Mouse (Mus musculus) lung, adult 2 months (tissue): ENCODE data around the gene Pmel.

ENCODE experiments used
- CTCF ChIP-seq: fragments of 200-500 bp; IDR thresholded peaks from 2 replicates; pipeline ENCODE4 v1.5.1; 2011; ENCODE audit warnings: mild to moderate bottlenecking, low read length, control low read depth; ENCODE audit not compliant: insufficient read depth
- POLR2A ChIP-seq: fragments of 200-500 bp; IDR thresholded peaks from 2 replicates; pipeline ENCODE4 v1.6.1; 2011; ENCODE audit warnings: low read depth, mild to moderate bottlenecking, control low read depth, low read length, borderline replicate concordance; ENCODE audit errors: extremely low read depth

DNA sequence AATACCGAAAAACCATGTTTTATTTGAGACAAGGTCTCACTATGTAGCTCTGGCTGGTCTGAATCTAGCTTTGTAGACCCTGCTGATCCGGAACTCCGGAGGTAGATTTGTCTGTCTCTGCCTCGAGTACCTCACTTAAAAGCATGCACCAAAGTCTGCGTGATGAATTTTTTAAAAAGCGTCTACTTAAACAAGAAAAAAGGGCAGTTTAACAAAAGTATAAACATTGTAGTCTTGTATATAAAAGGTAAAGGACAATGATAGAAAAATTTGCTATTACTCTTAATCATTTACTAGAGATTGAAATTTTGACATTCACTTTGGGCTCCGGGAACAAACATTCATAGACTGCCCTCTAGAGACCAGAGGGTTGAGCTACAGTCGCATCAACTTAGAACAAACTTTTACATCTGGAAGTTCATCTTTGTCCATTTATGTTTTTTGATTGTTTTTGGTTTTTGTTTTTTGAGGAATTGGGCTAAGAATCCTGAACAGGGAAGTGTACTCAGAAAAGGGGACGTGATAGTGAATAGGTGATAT, 29.5 kb upstream of the Pmel start:
- no peak for TF ChIP-seq POLR2A
- peak; percentile 28; the same call in 1 of the 2 replicates for TF ChIP-seq CTCF
